Mouse (Mus musculus) intestine, embryonic 14.5 days (tissue): ENCODE results near the gene Gcc1. TPM values are rescaled to one million over a fixed set of nuclear protein-coding genes. Genes with fewer than 3 reads are reported as not detected.
A peak's percentile ranks its signal among the peaks of the same experiment; 100 is the strongest.

Experiments
- ATAC-seq: fragments of 200-750 bp; cut with Nextera tagmentation; replicated peaks from 2 replicates; pipeline ENCODE4 v1.8.0; 2017; ENCODE audit warnings: low read depth, moderate number of reproducible peaks, moderate TSS enrichment, moderate library complexity; ENCODE audit not compliant: low FRiP score, low TSS enrichment
- DNase-seq: peaks from one replicate; pipeline ENCODE4 v3.0.0-alpha.2; 2018; ENCODE audit warnings: low spot score
- H3K27ac ChIP-seq: fragments of 300-500 bp; sonication (generic); 2 replicates; pipeline ENCODE4 v1.5.1; 2014; ENCODE audit warnings: low read depth, mild to moderate bottlenecking, control low read depth
- H3K27me3 ChIP-seq: fragments of 300-500 bp; sonication (generic); replicated peaks from 2 replicates; pipeline ENCODE4 v1.6.1; 2014; ENCODE audit warnings: low read length, control low read depth; ENCODE audit not compliant: control insufficient read depth, insufficient read depth
- H3K36me3 ChIP-seq: fragments of 300-500 bp; sonication (generic); 2 replicates; pipeline ENCODE4 v1.6.1; 2014; ENCODE audit warnings: low read length, control low read depth; ENCODE audit not compliant: control insufficient read depth, insufficient read depth
- H3K4me1 ChIP-seq: fragments of 300-500 bp; sonication (generic); replicated peaks from 2 replicates; pipeline ENCODE4 v1.6.1; 2014; ENCODE audit warnings: low read length, control low read depth, mixed read lengths; ENCODE audit not compliant: control insufficient read depth, insufficient read depth
- H3K4me2 ChIP-seq: fragments of 300-500 bp; sonication (generic); 2 replicates; pipeline ENCODE4 v1.6.1; 2014; ENCODE audit warnings: low read length
- H3K4me3 ChIP-seq: fragments of 300-500 bp; sonication (generic); 2 replicates; pipeline ENCODE4 v1.5.1; 2014; ENCODE audit warnings: low read depth, low read length, control low read depth, mixed read lengths
- H3K9ac ChIP-seq: fragments of 300-500 bp; sonication (generic); 2 replicates; pipeline ENCODE4 v1.6.1; 2014; ENCODE audit warnings: mild to moderate bottlenecking, low read length
- H3K9me3 ChIP-seq: fragments of 300-500 bp; sonication (generic); 2 replicates; pipeline ENCODE4 v1.6.1; 2016; ENCODE audit warnings: low read length, control low read depth; ENCODE audit not compliant: control insufficient read depth
- WGBS: fragments of 180-500 bp; shearing (Covaris S2); extraction: QIAGEN DNeasy Blood & Tissue Kit; methylation state at CpG from one replicate; pipeline ENCODE4 v1.1.7; 2014; 5-methylcytosine and 5-hydroxymethylcytosine counted together
- polyA plus RNA-seq: library from polyadenylated mRNA; unstranded; fragments of >200 nt; fragmentation: Nextera tagmentation; extraction: Ambion mirVana; gene quantifications from 2 replicates; pipeline ENCODE4 v1.2.1, GENCODE M21; 2014

Gene Gcc1
- polyA plus RNA-seq, 1 experiment from 2014 or later: 7.2 TPM

- Histone ChIP-seq H3K27ac (no peak overlapping the region), H3K27me3 (no peaks in the 10 kb centered on the region)
- 84% methylated on average over 2 of the region's 2 CpGs for WGBS
Measured at GRCm38 (mm10) chr6:28419673-28420072, 8.5 kb downstream of the Gcc1 start.

DNA sequence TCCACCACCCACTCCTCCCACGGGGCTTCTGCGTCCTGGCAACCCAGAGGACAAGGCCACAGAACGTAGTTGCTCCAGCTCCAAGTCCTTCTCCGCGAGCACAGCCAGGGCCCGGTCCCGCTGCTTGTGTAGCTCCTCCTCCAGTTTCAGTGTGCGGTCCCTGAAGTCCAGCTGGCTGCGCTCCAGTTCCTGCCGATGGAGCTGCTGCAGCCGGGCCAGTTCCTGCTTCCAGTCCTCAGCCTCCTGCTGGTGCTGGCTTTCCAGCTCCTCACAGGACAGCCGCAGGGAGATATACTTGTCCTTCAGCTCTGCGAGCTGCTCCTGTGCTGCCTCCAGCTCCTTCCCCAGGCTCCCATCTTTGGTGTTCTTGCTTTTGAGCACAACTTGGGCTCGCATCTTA, 9.7 kb downstream of the Gcc1 start:
- no peak overlapping the region for H3K9ac ChIP-seq
- H3K4me2 ChIP-seq: no peak overlapping the region
- no peak overlapping the region for H3K27ac ChIP-seq
- 93% methylated on average over 14 of the region's 14 CpGs for WGBS
- peaks cover 34% of the 10 kb centered on the region for H3K36me3 ChIP-seq
- H3K9me3 ChIP-seq: no peaks in the 10 kb centered on the region
- no peaks in the 10 kb centered on the region for H3K27me3 ChIP-seq
- DNase-seq (no peak), ATAC-seq (no peak)
- H3K4me3 ChIP-seq: no peak overlapping the region
- H3K4me1 ChIP-seq: peaks cover 20% of the 10 kb centered on the region

More at GRCm38 (mm10) chr6:28419673-28420072, 8.5 kb downstream of the Gcc1 start:
- ATAC-seq (no peak), DNase-seq (no peak)
- Histone ChIP-seq H3K4me3 (no peak overlapping the region), H3K4me1 (peaks cover 26% of the 10 kb centered on the region), H3K9me3 (no peaks in the 10 kb centered on the region), H3K36me3 (peaks cover 34% of the 10 kb centered on the region), H3K9ac (0 out of 2 replicates have a peak overlapping the region, but pooled peaks have one; percentile 3), H3K4me2 (peak overlapping the region; percentile 73; the same call in 1 of the 2 replicates)

GRCm38 (mm10) chr6:28416981-28417380, 11.2 kb downstream of the Gcc1 start:
- no peak for DNase-seq
- ATAC-seq: no peak
- no peak overlapping the region for H3K4me2 ChIP-seq
- no peak overlapping the region for H3K4me3 ChIP-seq
- 79% methylated on average over 4 of the region's 4 CpGs for WGBS
- H3K9me3 ChIP-seq: no peaks in the 10 kb centered on the region
- no peak overlapping the region for H3K27ac ChIP-seq
- H3K9ac ChIP-seq: no peak overlapping the region
- H3K4me1 ChIP-seq: peaks cover 18% of the 10 kb centered on the region
- H3K36me3 ChIP-seq: peaks cover 34% of the 10 kb centered on the region
- no peaks in the 10 kb centered on the region for H3K27me3 ChIP-seq

GRCm38 (mm10) chr6:28411236-28411635, 17.0 kb downstream of the Gcc1 start:
- no peak for DNase-seq
- no peaks in the 10 kb centered on the region for H3K27me3 ChIP-seq
- H3K36me3 ChIP-seq: peaks cover 11% of the 10 kb centered on the region
- H3K4me1 ChIP-seq: no peaks in the 10 kb centered on the region
- no peak overlapping the region for H3K4me2 ChIP-seq
- no peaks in the 10 kb centered on the region for H3K9me3 ChIP-seq
- H3K9ac ChIP-seq: no peak overlapping the region
- 73% methylated on average over 2 of the region's 2 CpGs for WGBS
- no peak overlapping the region for H3K27ac ChIP-seq
- no peak for ATAC-seq
- no peak overlapping the region for H3K4me3 ChIP-seq

- ATAC-seq (no peak), DNase-seq (no peak)
- H3K36me3 ChIP-seq: peaks cover 3% of the 10 kb centered on the region; the same call in 1 of the 2 replicates
- H3K27ac ChIP-seq: no peak overlapping the region
- no peaks in the 10 kb centered on the region for H3K27me3 ChIP-seq
- no peaks in the 10 kb centered on the region for H3K4me1 ChIP-seq
- WGBS: 76% methylated on average over 9 of the region's 9 CpGs
- H3K9ac ChIP-seq: no peak overlapping the region
- no peak overlapping the region for H3K4me3 ChIP-seq
- no peaks in the 10 kb centered on the region for H3K9me3 ChIP-seq
- H3K4me2 ChIP-seq: no peak overlapping the region
Measured at GRCm38 (mm10) chr6:28410053-28410452, 18.1 kb downstream of the Gcc1 start.

DNA sequence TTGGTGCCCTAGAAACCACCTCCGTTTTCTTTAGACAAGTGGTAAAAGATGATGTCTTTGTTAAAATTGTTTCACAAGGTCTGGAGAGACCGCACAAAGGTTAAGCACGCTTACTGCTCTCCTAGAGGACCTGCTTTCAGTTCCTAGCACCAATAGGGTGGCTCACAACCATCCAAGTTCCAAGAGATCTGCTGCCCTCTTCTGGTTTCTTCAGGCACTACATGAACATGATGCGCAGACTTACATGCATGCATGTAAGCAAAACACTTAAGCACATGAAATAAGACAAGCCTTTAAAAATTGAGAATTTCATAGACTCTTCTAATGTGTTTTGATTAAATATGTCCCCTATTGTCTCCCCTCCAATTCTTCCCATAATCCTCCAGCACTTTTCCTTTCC, 28.4 kb downstream of the Gcc1 start:
- Histone ChIP-seq H3K27me3 (peaks cover 35% of the 10 kb centered on the region), H3K27ac (no peak overlapping the region), H3K9me3 (peaks cover 7% of the 10 kb centered on the region; the same call in 1 of the 2 replicates), H3K4me1 (no peaks in the 10 kb centered on the region), H3K9ac (no peak overlapping the region), H3K4me3 (no peak overlapping the region), H3K36me3 (no peaks in the 10 kb centered on the region), H3K4me2 (no peak overlapping the region)
- ATAC-seq (no peak), DNase-seq (no peak)
- 88% methylated on average over 4 of the region's 4 CpGs for WGBS

- Histone ChIP-seq H3K36me3 (no peaks in the 10 kb centered on the region), H3K9ac (no peak overlapping the region), H3K9me3 (peaks cover 7% of the 10 kb centered on the region; the same call in 1 of the 2 replicates)
Measured at GRCm38 (mm10) chr6:28398726-28399125, 29.5 kb downstream of the Gcc1 start.

GRCm38 (mm10) chr6:28397681-28398203, 30.4 kb downstream of the Gcc1 start, which contains the start of gene Zfp800:
TSS of gene Zfp800 (minus strand) at chr6:28398005.
- peaks cover 35% of the 10 kb centered on the region for H3K27me3 ChIP-seq
- 2% methylated on average over 33 of the region's 33 CpGs for WGBS
- ATAC-seq (no peak), DNase-seq (peak; percentile 78)
- no peaks in the 10 kb centered on the region for H3K4me1 ChIP-seq
- no peak within 1 kb of the TSS for H3K27ac ChIP-seq
- no peaks in the 10 kb centered on the region for H3K36me3 ChIP-seq
- peak within 1 kb of the TSS; percentile 81 for H3K4me2 ChIP-seq
- peak within 1 kb of the TSS; percentile 36 for H3K4me3 ChIP-seq
- H3K9me3 ChIP-seq: peaks cover 7% of the 10 kb centered on the region; the same call in 1 of the 2 replicates
- peak within 1 kb of the TSS; percentile 29; the same call in 1 of the 2 replicates for H3K9ac ChIP-seq

More at GRCm38 (mm10) chr6:28398726-28399125, 29.5 kb downstream of the Gcc1 start:
- WGBS: 86% methylated on average over 3 of the region's 3 CpGs
- Histone ChIP-seq H3K27me3 (peaks cover 35% of the 10 kb centered on the region), H3K4me1 (no peaks in the 10 kb centered on the region), H3K4me3 (no peak overlapping the region), H3K4me2 (no peak overlapping the region), H3K27ac (no peak overlapping the region)
- DNase-seq: no peak
- ATAC-seq: no peak
